Mouse (Mus musculus): ENCODE results near the gene Mdga2. TPM values are rescaled to one million over a fixed set of nuclear protein-coding genes. Genes with fewer than 3 reads are reported as not detected.

Mdga2 gene
- polyA plus RNA-seq, 2 experiments, result 2.8 to 3.0 TPM

GRCm38 (mm10) chr12:66619944-66620343 is 602.4 kb downstream of the Mdga2 start:
- Histone ChIP-seq H3K27me3 (ENCODE audit: control insufficient read depth, insufficient read depth, low read length) (no peaks in the 10 kb centered on the region), H3K36me3 (ENCODE audit: control insufficient read depth, insufficient read depth, low read length) (no peaks in the 10 kb centered on the region), H3K9me3 (ENCODE audit: control insufficient read depth, low read length) (no peaks in the 10 kb centered on the region), H3K4me3 (replicated peaks; ENCODE audit: low read length) (no peak overlapping the region), H3K27ac (replicated peaks; ENCODE audit: low read depth, low read length) (no peak overlapping the region), H3K4me2 (replicated peaks; ENCODE audit: low read depth, low read length, severe bottlenecking) (no peak overlapping the region), H3K9ac (ENCODE audit: low read depth, low read length, severe bottlenecking) (no peak overlapping the region), H3K4me1 (ENCODE audit: control insufficient read depth, insufficient read depth, low read length) (no peaks in the 10 kb centered on the region)
- 75% methylated on average over 3 of the region's 3 CpGs for WGBS
- no peak for TF ChIP-seq POLR2A (IDR thresholded peaks at IDR 0.05; ENCODE audit: borderline replicate concordance, extremely low read depth, insufficient read depth, insufficient read length)
- ATAC-seq (ENCODE audit: low FRiP score, low read depth) (no peak), DNase-seq (ENCODE audit: low spot score) (no peak)

DNA sequence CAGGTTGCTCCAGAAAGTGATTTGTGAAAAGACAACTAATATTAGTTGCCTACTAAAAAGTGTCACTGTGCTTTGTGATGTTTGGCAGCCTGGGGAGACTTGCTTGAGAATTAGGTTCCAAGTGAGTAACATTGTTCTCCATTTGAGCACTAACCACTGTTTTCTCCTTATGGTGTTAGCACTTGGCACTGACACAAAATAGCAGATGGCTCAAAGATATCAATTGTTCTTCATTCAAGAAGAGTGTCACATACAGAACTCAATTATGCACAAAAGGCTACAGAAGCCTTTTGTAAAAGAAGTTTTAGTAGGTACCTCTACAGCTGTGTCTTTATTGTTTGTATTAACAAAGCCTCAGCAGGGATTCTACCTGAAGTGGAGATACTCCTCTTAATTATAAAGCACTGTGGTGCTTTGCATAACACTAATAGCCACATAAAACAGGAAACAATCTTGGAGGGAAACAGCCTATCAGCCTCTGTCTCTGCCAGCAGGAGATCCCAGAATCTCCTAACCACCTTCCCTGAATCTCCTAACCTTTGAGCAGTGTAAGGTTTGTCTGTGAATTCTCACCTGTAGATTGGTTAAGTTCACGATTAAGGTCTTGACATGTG is 630.6 kb downstream of the Mdga2 start:
- ATAC-seq (ENCODE audit: low FRiP score, low read depth) (no peak), DNase-seq (ENCODE audit: low spot score) (no peak)
- no peak for TF ChIP-seq POLR2A (IDR thresholded peaks at IDR 0.05; ENCODE audit: borderline replicate concordance, extremely low read depth, insufficient read depth, insufficient read length)
- no peaks in the 10 kb centered on the region for H3K27me3 ChIP-seq (ENCODE audit: control insufficient read depth, insufficient read depth, low read length)
- H3K4me3 ChIP-seq (replicated peaks; ENCODE audit: low read length), result no peak overlapping the region
- H3K4me1 ChIP-seq (ENCODE audit: control insufficient read depth, insufficient read depth, low read length), result no peaks in the 10 kb centered on the region
- no peaks in the 10 kb centered on the region for H3K9me3 ChIP-seq (ENCODE audit: control insufficient read depth, low read length)
- no peak overlapping the region for H3K4me2 ChIP-seq (replicated peaks; ENCODE audit: low read depth, low read length, severe bottlenecking)
- H3K36me3 ChIP-seq (ENCODE audit: control insufficient read depth, insufficient read depth, low read length), result no peaks in the 10 kb centered on the region
- 50% methylated on average over 1 of the region's 1 CpGs for WGBS
- no peak overlapping the region for H3K27ac ChIP-seq (replicated peaks; ENCODE audit: low read depth, low read length)
- no peak overlapping the region for H3K9ac ChIP-seq (ENCODE audit: low read depth, low read length, severe bottlenecking)

DNA sequence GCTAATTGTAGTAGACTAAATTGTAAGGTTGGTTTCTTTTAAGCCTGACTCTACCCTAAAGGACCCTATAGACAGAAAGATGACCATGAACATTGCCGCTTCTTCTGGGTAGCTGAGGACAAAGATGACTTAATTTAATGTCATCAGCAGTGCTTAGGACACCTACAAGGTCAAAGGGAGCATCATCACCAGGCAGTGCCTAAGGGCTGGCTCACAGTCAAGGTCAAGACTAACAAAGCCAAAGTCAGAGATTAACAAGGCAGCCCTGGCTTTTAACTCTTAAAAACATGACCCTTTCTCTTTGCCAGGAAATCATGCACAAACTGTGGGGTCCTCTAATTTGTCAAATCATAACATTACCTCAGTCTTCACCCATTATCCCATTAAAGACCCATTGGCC is 657.0 kb downstream of the Mdga2 start:
- ATAC-seq (ENCODE audit: low FRiP score, low read depth) (no peak), DNase-seq (ENCODE audit: low spot score) (no peak)
- H3K9me3 ChIP-seq (ENCODE audit: control insufficient read depth, low read length), result no peaks in the 10 kb centered on the region
- H3K27ac ChIP-seq (replicated peaks; ENCODE audit: low read depth, low read length), result no peak overlapping the region
- H3K4me2 ChIP-seq (replicated peaks; ENCODE audit: low read depth, low read length, severe bottlenecking), result no peak overlapping the region
- no peaks in the 10 kb centered on the region for H3K36me3 ChIP-seq (ENCODE audit: control insufficient read depth, insufficient read depth, low read length)
- TF ChIP-seq POLR2A (IDR thresholded peaks at IDR 0.05; ENCODE audit: borderline replicate concordance, extremely low read depth, insufficient read depth, insufficient read length), result no peak
- no peak overlapping the region for H3K4me3 ChIP-seq (replicated peaks; ENCODE audit: low read length)
- no peaks in the 10 kb centered on the region for H3K4me1 ChIP-seq (ENCODE audit: control insufficient read depth, insufficient read depth, low read length)
- WGBS, result 100% methylated on average over 1 of the region's 1 CpGs
- H3K9ac ChIP-seq (ENCODE audit: low read depth, low read length, severe bottlenecking), result no peak overlapping the region
- no peaks in the 10 kb centered on the region for H3K27me3 ChIP-seq (ENCODE audit: control insufficient read depth, insufficient read depth, low read length)

DNA sequence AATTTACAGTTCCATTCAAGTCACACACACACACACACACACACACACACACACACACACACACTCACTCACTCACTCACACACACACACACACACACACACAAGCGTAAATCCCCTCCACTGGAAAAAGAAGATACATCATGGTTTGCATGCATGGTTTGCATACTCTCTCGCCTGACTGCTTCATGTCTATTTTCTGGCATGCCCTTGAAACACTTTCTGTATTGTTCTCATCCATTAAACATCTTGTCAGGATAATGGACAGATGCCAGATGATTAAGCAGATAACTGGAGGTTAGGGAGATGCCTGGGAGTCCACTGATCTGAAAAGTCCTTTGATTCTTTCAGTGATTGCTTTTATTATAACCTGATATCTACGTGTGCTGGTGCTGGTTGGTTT is 665.5 kb downstream of the Mdga2 start:
- DNase-seq (ENCODE audit: low spot score) (no peak), ATAC-seq (ENCODE audit: low FRiP score, low read depth) (no peak)
- TF ChIP-seq POLR2A (IDR thresholded peaks at IDR 0.05; ENCODE audit: borderline replicate concordance, extremely low read depth, insufficient read depth, insufficient read length), result no peak
- H3K4me3 ChIP-seq (replicated peaks; ENCODE audit: low read length), result no peak overlapping the region
- H3K9ac ChIP-seq (ENCODE audit: low read depth, low read length, severe bottlenecking), result no peak overlapping the region
- H3K27ac ChIP-seq (replicated peaks; ENCODE audit: low read depth, low read length), result no peak overlapping the region
- no peaks in the 10 kb centered on the region for H3K9me3 ChIP-seq (ENCODE audit: control insufficient read depth, low read length)
- WGBS, result 82% methylated on average over 3 of the region's 3 CpGs
- no peaks in the 10 kb centered on the region for H3K4me1 ChIP-seq (ENCODE audit: control insufficient read depth, insufficient read depth, low read length)
- no peaks in the 10 kb centered on the region for H3K27me3 ChIP-seq (ENCODE audit: control insufficient read depth, insufficient read depth, low read length)
- H3K36me3 ChIP-seq (ENCODE audit: control insufficient read depth, insufficient read depth, low read length), result no peaks in the 10 kb centered on the region
- H3K4me2 ChIP-seq (replicated peaks; ENCODE audit: low read depth, low read length, severe bottlenecking), result no peak overlapping the region

DNA sequence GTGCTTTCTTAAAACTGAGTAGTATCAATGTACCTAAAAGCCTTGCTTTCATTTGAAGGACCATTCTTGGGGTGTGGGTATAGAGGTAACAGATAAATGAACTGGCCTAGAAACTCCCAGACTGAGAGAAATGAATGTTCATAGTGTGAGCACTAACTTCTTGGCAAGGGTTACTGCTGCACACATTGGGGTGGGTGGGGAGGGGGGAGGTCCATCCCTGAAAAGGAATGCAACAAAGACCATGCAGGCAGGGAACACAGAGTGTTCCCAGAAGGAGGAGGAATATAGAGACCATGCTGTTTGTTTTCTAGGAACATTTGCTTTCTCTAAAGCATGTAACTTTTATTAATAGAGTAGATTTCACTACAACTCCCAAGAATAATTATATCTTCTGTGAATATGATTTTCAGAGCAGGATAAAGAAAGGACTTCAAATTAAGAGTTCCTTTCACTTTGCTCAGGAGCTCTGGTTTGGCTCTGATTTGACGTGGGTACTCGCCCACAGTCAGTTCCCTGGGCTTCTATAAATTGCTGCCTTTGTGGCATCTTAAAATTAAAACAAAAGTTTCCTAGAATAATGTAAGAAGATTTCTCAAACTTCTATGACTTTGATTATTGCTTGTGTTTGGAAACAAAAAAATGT is 666.0 kb downstream of the Mdga2 start:
- Histone ChIP-seq H3K4me3 (replicated peaks; ENCODE audit: low read length) (no peak overlapping the region), H3K9ac (ENCODE audit: low read depth, low read length, severe bottlenecking) (no peak overlapping the region), H3K27ac (replicated peaks; ENCODE audit: low read depth, low read length) (no peak overlapping the region), H3K27me3 (ENCODE audit: control insufficient read depth, insufficient read depth, low read length) (no peaks in the 10 kb centered on the region), H3K4me2 (replicated peaks; ENCODE audit: low read depth, low read length, severe bottlenecking) (no peak overlapping the region), H3K36me3 (ENCODE audit: control insufficient read depth, insufficient read depth, low read length) (no peaks in the 10 kb centered on the region), H3K4me1 (ENCODE audit: control insufficient read depth, insufficient read depth, low read length) (no peaks in the 10 kb centered on the region), H3K9me3 (ENCODE audit: control insufficient read depth, low read length) (no peaks in the 10 kb centered on the region)
- WGBS, result 70% methylated on average over 2 of the region's 2 CpGs
- ATAC-seq (ENCODE audit: low FRiP score, low read depth) (no peak), DNase-seq (ENCODE audit: low spot score) (no peak)
- TF ChIP-seq POLR2A (IDR thresholded peaks at IDR 0.05; ENCODE audit: borderline replicate concordance, extremely low read depth, insufficient read depth, insufficient read length), result no peak
